Mouse (Mus musculus): ENCODE results near the gene Gm7978.
"Not testable (repeated sequence)": the region's sequence is repeated elsewhere in the genome, so short reads cannot be mapped to it uniquely, and the experiment has no call there.

The Gm7978 gene

DNA sequence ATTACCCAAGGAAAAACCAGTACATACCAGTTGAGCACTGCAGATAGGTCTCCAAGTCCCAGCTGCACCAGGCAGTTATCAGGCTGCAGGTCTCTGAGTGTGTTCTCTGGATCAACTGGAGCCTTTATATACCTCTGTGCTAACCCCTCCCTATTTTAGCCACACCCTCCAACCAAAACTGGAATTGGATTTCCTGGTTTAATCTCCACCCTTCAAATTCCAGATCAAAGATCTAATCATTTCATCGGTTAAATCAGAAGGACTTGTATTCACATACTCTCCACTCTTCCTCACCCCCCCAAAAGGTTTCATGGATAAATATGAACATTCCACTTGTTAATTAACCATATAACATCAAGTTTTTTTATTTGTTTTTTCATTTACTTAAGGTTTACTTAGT lies at the start of gene Gm7978:
Gene Gm7978, minus strand, starts transcription at position 101 of the 400 bp plus-strand sequence.
- not testable (repeated sequence) for H3K9me3 ChIP-seq (ENCODE audit: low read length); H3K4me1 ChIP-seq (replicated peaks; ENCODE audit: low read depth, low read length); H3K4me3 ChIP-seq (replicated peaks; ENCODE audit: low read length); H3K27me3 ChIP-seq (ENCODE audit: insufficient read depth, low read length); H3K36me3 ChIP-seq (ENCODE audit: insufficient read depth, low read length)

DNA sequence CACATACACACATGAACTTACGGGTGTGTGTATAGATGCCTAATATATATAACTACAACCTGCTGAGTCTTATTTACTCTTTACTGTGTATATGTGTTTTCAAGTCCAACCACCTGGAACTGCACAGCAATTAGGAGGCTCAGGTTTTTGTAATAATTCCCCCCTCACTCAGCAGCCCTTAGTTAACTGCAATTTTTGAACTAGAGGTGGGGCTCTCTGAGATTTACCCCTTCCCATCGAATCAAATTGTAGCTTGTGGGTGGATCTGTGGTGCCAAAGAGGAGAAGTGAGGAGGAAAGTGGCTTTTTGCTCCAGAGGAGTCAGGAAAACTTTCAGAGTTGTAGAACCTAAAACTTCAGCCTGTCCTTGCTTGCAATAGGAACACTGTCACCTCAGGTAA lies 39.7 kb upstream of the Gm7978 start, which contains the start of gene E330014E10Rik:
Gene E330014E10Rik, plus strand, starts transcription at position 301 of the 400 bp plus-strand sequence.
- H3K4me1 ChIP-seq (replicated peaks; ENCODE audit: low read depth, low read length); H3K9me3 ChIP-seq (ENCODE audit: low read length); H3K36me3 ChIP-seq (ENCODE audit: insufficient read depth, low read length); H3K4me3 ChIP-seq (replicated peaks; ENCODE audit: low read length); H3K27me3 ChIP-seq (ENCODE audit: insufficient read depth, low read length): not testable (repeated sequence)

DNA sequence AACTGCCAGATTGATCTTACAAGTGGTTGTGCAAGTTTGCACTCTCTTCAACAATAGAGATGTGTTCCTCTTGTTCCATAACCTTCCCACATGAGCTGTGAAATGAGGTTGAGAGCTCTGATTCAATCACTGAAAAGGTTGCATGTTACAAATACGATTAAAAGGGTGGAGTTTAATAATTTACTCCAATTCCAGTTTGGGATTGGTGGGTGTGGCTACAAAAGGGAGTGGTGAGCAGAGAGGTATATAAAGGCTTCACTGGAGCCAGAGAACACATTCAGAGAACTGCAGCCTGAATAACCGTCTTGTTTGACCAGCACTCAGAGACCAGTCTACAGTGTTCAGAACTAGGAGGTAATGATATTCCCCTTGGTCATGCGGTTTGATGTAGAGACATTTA lies 5.7 kb upstream of the Gm7978 start, which contains the start of gene Gm7982:
Gene Gm7982, plus strand, starts transcription at position 301 of the 400 bp plus-strand sequence.
- H3K4me3 ChIP-seq (replicated peaks; ENCODE audit: low read length); H3K9me3 ChIP-seq (ENCODE audit: low read length); H3K27me3 ChIP-seq (ENCODE audit: insufficient read depth, low read length); H3K4me1 ChIP-seq (replicated peaks; ENCODE audit: low read depth, low read length); H3K36me3 ChIP-seq (ENCODE audit: insufficient read depth, low read length): not testable (repeated sequence)

All from E14TG2a.4 (cell line).